Mouse (Mus musculus) left cerebral cortex, postnatal 36 days (tissue): ENCODE measurements at regions not wholly inside any gene's neighbourhood (a gene's known extent, or its start where the extent isn't known, plus 50 kb on each side); places are given as distances from the start of the nearest gene placed in this dataset.
A peak's percentile ranks its signal among the peaks of the same experiment; 100 is the strongest.

Source experiments
- DNase-seq, 2 experiments: peaks; one replicate each; pipeline ENCODE4 v3.0.0; 2021 to 2022; ENCODE audit warnings: low spot score in 2 of 2, mixed read lengths in 1 of 2
- intact Hi-C: fragments of 180-260 bp; cut with DNase I; formaldehyde crosslinking; loops from one replicate; pipeline ENCODE4 v1.15.1; 2025

- intact Hi-C loops, result no loop called here
These were observed 180.2 kb upstream of the Syt10 start for GRCm38 (mm10) chr15:90021746-90022312.

DNA sequence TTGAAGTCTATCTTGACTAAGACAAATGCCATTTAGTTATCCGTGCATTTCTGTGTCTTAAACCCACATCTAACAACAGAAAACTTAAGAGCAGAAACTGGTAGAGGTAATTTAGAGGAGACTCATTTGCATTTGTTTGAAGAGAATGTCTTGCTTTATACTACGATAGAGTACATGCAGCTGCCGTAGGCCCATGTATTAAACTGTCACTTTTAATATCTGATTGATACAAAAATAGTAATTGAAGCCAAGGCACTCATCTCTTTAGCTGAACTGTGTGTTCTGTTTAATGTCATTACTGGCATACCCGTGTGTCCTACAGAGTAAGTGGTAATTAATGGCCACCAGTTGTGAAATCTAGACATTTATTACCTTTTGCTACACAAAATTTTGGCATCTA, 181.5 kb upstream of the Syt10 start:
- intact Hi-C loops, result no loop called here
- DNase-seq, result no peak

More at GRCm38 (mm10) chr15:90021746-90022312, 180.2 kb upstream of the Syt10 start:
- no peak for DNase-seq

GRCm38 (mm10) chr15:90034356-90034755, 189.8 kb upstream of the Alg10b start:
- intact Hi-C loops, result no loop called here
- DNase-seq, result no peak

- DNase-seq, result no peak
- intact Hi-C loops, result no loop called here
These were observed 178.4 kb upstream of the Alg10b start for GRCm38 (mm10) chr15:90045683-90046082.

GRCm38 (mm10) chr15:90062021-90062420, 162.1 kb upstream of the Alg10b start:
- intact Hi-C loops, result no loop called here

GRCm38 (mm10) chr15:90065768-90066167, 158.3 kb upstream of the Alg10b start:
- intact Hi-C loops, result no loop called here
- no peak for DNase-seq

More at GRCm38 (mm10) chr15:90062021-90062420, 162.1 kb upstream of the Alg10b start:
- DNase-seq, result peak in 1 of 2 experiments; percentile 10

DNA sequence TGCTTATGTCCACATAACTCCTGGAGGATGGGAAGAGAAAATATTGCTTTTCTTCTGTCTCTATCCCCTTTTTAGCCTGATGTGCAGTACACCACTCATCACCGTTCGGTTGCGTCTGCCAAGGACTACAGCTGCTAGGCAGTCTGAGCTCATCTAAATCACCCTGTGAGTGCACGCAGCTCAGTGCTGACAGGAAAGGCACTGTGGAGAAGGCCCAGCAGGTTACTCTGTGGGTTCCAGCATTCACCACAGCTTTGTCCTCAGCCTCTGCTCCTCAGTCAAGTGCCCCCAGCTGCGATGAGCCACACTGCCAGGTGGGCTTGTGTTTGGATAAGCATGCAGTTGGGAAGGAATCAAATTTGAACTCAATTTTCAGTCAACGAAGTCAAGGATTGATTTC, 152.0 kb upstream of the Alg10b start:
- peak in 1 of 2 experiments; percentile 9 for DNase-seq
- intact Hi-C loops, result no loop called here

- DNase-seq, result no peak
- intact Hi-C loops, result no loop called here
These were observed 141.7 kb upstream of the Alg10b start for GRCm38 (mm10) chr15:90082175-90082951.

GRCm38 (mm10) chr15:90109445-90109988, 114.6 kb upstream of the Alg10b start:
- DNase-seq, result no peak
- intact Hi-C loops, result no loop called here

GRCm38 (mm10) chr15:90113611-90114010, 110.5 kb upstream of the Alg10b start:
- intact Hi-C loops, result no loop called here
- no peak for DNase-seq

- no peak for DNase-seq
These were observed 104.4 kb upstream of the Alg10b start for GRCm38 (mm10) chr15:90119747-90120146.

GRCm38 (mm10) chr15:90123999-90124398, 100.1 kb upstream of the Alg10b start:
- intact Hi-C loops, result no loop called here
- DNase-seq, result peak; percentile 39 to 64

More at GRCm38 (mm10) chr15:90119747-90120146, 104.4 kb upstream of the Alg10b start:
- intact Hi-C loops, result no loop called here

- intact Hi-C loops, result no loop called here
- no peak for DNase-seq
These were observed 99.0 kb upstream of the Alg10b start for GRCm38 (mm10) chr15:90125146-90125545.

DNA sequence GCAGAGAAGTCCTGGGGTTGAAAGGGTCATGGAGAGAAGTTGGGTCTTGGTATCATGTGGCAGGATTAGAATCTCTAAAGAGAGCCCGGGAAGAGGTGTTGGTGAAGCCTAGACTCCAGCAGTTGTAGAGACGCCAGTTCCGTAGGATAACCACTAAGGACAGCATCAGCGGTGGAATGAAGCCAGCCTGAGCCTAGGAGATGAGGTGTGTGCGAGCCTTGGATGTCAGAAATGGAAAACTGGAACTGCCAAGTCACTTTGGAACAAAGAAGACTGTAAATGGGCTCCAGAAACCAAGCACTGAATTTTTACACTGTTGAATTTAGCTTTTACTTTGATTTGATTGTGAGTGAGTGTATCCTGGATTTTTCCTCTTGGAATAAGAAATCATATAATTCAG, 92.3 kb upstream of the Alg10b start:
- peak; percentile 14 to 35 for DNase-seq
- intact Hi-C loops, result no loop called here

- DNase-seq, result no peak
- intact Hi-C loops, result no loop called here
These were observed 83.1 kb upstream of the Alg10b start for GRCm38 (mm10) chr15:90140966-90141365.

DNA sequence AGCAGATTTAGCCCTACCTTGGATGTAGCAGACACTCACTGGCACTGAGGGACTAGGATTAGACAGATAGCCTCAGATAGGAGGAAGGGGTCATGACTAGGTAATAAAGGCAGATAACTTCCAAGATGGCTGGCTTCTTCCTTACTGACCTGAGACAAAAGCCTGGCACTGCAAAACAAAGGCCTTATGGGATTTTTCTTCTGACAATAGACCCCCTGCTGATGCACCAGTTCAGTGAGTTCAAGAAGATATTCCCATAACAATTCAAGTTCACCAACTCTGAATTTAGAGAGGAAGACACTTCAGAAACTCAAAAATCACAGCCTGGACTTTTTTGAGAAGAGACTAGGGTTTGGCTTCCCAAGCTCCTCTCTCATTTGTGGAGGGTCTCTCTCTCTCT, 75.4 kb upstream of the Alg10b start:
- DNase-seq, result no peak
- intact Hi-C loops, result no loop called here

GRCm38 (mm10) chr15:90153821-90154560, 70.1 kb upstream of the Alg10b start:
- DNase-seq, result peak; percentile 25 to 31
- intact Hi-C loops, result no loop called here
